Mouse (Mus musculus) left cerebral cortex, postnatal 4 days (tissue): ENCODE results near the gene Nme8. TPM values are rescaled to one million over a fixed set of nuclear protein-coding genes. Genes with fewer than 3 reads are reported as not detected.

ENCODE experiments used
- DNase-seq: peaks from one replicate; pipeline ENCODE4 v3.0.0-alpha.2; 2022
- intact Hi-C: fragments of 180-260 bp; cut with DNase I; formaldehyde crosslinking; loops from one replicate; pipeline ENCODE4 v1.15.1; 2025
- total RNA-seq, 2 experiments: library from RNA; stranded (reverse); gene quantifications; 2 replicates each; pipeline ENCODE4 v1.2.3; 2021

The Nme8 gene
- total RNA-seq, 2 experiments from 2014 or later = not detected

- no peak for DNase-seq
- intact Hi-C loops = no loop called here
Measured at GRCm38 (mm10) chr13:19603719-19604118, 93.9 kb downstream of the Nme8 start.

- no peak for DNase-seq
- intact Hi-C loops = no loop called here
Measured at GRCm38 (mm10) chr13:19602531-19602930, 95.1 kb downstream of the Nme8 start.

GRCm38 (mm10) chr13:19599242-19599641, 98.4 kb downstream of the Nme8 start:
- DNase-seq = no peak
- intact Hi-C loops = no loop called here

- no peak for DNase-seq
- intact Hi-C loops = no loop called here
Measured at GRCm38 (mm10) chr13:19595141-19595540, 102.5 kb downstream of the Nme8 start.

Other genes starting within 250 kb of the Nme8 start
- 10 to 100 TPM; 21.1 to 21.6 TPM for gene Epdr1, start 77.9 kb downstream of the Nme8 start, total RNA-seq
- gene Sfrp4, start 74.7 kb downstream of the Nme8 start, total RNA-seq = 1 to 10 TPM; 1.3 to 1.6 TPM
- under 1 TPM in 1 of 2 experiments, not detected in 1; 0.28 TPM for gene Gpr141, start 126.5 kb upstream of the Nme8 start, total RNA-seq